Comparison of ENCODE assay signal across 28 mouse cellular contexts in the genomic region with DNA sequence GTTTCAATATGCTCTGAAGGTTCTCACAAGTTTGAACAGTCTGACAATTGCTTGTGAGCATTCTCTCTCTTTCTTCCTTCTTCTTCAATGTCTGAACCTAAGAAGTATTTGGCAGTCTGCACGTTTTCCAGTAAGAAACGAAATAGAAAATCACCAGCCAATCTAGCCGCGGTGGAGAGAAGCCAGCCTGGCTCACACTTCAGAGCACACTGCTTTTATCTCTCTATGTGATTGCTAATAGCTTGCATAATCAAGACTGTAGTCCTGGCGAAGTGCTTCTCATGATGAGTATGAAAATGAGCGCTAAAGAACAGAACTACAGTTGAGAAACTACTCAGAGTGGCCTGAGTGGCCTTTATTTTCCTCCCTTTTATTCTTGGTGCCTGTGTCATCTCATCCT.
DNase-seq lines count a peak whose midpoint lies in the region; ATAC-seq and TF ChIP-seq lines count a peak whose summit lies in the region.
"Had no signal": no experiment of that assay in that cellular context is flagged by ENCODE, and none has a peak within 500 bp of the region (broad histone marks: within the 10 kb centered on the region; RNA-seq: fewer than 3 reads in every experiment).

No protein-coding gene starts in this region.

- no peak overlapping the region for H3K4me2 ChIP-seq in forebrain, embryonic 14.5 days (ENCODE audit: low read length)
- H3K4me2 ChIP-seq in forebrain, embryonic 11.5 days (ENCODE audit: low read depth, low read length, severe bottlenecking), result no peak overlapping the region
- no peak overlapping the region for H3K4me2 ChIP-seq in lung, embryonic 16.5 days (ENCODE audit: low read depth, low read length)
- no peak overlapping the region for H3K4me2 ChIP-seq in forebrain, postnatal 0 days (ENCODE audit: low read depth)
- H3K4me2 ChIP-seq in kidney, embryonic 14.5 days (replicated peaks; ENCODE audit: low read depth, low read length), result no peak overlapping the region
- H3K4me2 ChIP-seq: heart, embryonic 15.5 days; hindbrain, embryonic 12.5 days; liver, embryonic 15.5 days; lung, embryonic 15.5 days; midbrain, embryonic 12.5 days; neural tube, embryonic 15.5 days; stomach, embryonic 15.5 days had no signal

- no peaks in the 10 kb centered on the region for H3K9me3 ChIP-seq in forebrain, embryonic 14.5 days (replicated peaks; ENCODE audit: control insufficient read depth, low read length)
- no peaks in the 10 kb centered on the region for H3K9me3 ChIP-seq in forebrain, embryonic 11.5 days (ENCODE audit: control insufficient read depth, low read length)
- H3K9me3 ChIP-seq in lung, embryonic 16.5 days (ENCODE audit: control insufficient read depth, low read length), result no peaks in the 10 kb centered on the region
- H3K9me3 ChIP-seq in forebrain, postnatal 0 days (ENCODE audit: low read length), result no peaks in the 10 kb centered on the region
- no peaks in the 10 kb centered on the region for H3K9me3 ChIP-seq in kidney, embryonic 14.5 days (ENCODE audit: control insufficient read depth, low read length)
- H3K9me3 ChIP-seq: heart, embryonic 10.5 days; heart, embryonic 15.5 days; hindbrain, embryonic 12.5 days; liver, embryonic 15.5 days; lung, embryonic 15.5 days; midbrain, embryonic 12.5 days; neural tube, embryonic 15.5 days; stomach, embryonic 15.5 days had no signal

- TF ChIP-seq CTCF in forebrain, postnatal 0 days (IDR thresholded peaks at IDR 0.05; ENCODE audit: low read depth), result no peak

- peak; percentile 69 for DNase-seq in forebrain, embryonic 14.5 days (ENCODE audit: low spot score)
- no peak for DNase-seq in forebrain, embryonic 11.5 days (ENCODE audit: low spot score)
- DNase-seq in lung, postnatal 10 days, result no peak
- DNase-seq in Muller cell, postnatal 12 days (ENCODE audit: inconsistent ontology term), result peak; percentile 48
- DNase-seq in forebrain, postnatal 0 days, result peak; percentile 49
- no peak for DNase-seq in gastrocnemius, postnatal 25 days
- DNase-seq: adrenal gland, postnatal 25 days; cerebellum, adult 2 months; cerebellum, postnatal 36 days; gastrocnemius, postnatal 14 days; heart, adult 11 months; kidney, adult 8-10 months; kidney, postnatal 10 days; layer of hippocampus, adult 9-11 months; retina, postnatal 1 day; right cerebral cortex, postnatal 25 days; thymus, postnatal 14 days had no signal

- no peak overlapping the region for H3K27ac ChIP-seq in forebrain, embryonic 14.5 days (ENCODE audit: low read depth, low read length)
- H3K27ac ChIP-seq in forebrain, embryonic 11.5 days (ENCODE audit: low read depth, low read length), result no peak overlapping the region
- no peak overlapping the region for H3K27ac ChIP-seq in lung, embryonic 16.5 days (ENCODE audit: low read length)
- H3K27ac ChIP-seq in forebrain, postnatal 0 days (ENCODE audit: low read depth, low read length), result no peak overlapping the region
- H3K27ac ChIP-seq in kidney, embryonic 14.5 days (ENCODE audit: low read depth, low read length), result no peak overlapping the region
- H3K27ac ChIP-seq: heart, embryonic 10.5 days; heart, embryonic 15.5 days; hindbrain, embryonic 12.5 days; liver, embryonic 15.5 days; lung, embryonic 15.5 days; midbrain, embryonic 12.5 days; neural tube, embryonic 15.5 days; stomach, embryonic 15.5 days had no signal

- peak; percentile 67; the same call in 1 of the 2 replicates for ATAC-seq in forebrain, embryonic 14.5 days
- no peak for ATAC-seq in forebrain, embryonic 11.5 days (replicated peaks; ENCODE audit: low FRiP score)
- ATAC-seq in lung, embryonic 16.5 days (ENCODE audit: low read depth), result peak; percentile 36; the same call in 1 of the 2 replicates
- peak; percentile 64; the same call in 1 of the 2 replicates for ATAC-seq in forebrain, postnatal 0 days
- no peak for ATAC-seq in kidney, embryonic 14.5 days (ENCODE audit: low FRiP score, low TSS enrichment)
- ATAC-seq: intestine, embryonic 16.5 days had no signal

- H3K27me3 ChIP-seq in forebrain, embryonic 14.5 days (replicated peaks; ENCODE audit: control insufficient read depth, insufficient read depth, low read length), result no peaks in the 10 kb centered on the region
- no peaks in the 10 kb centered on the region for H3K27me3 ChIP-seq in forebrain, embryonic 11.5 days (ENCODE audit: control insufficient read depth, insufficient read depth, low read length)
- H3K27me3 ChIP-seq in lung, embryonic 16.5 days (ENCODE audit: control insufficient read depth, insufficient read depth, low read depth, low read length), result no peaks in the 10 kb centered on the region
- H3K27me3 ChIP-seq in forebrain, postnatal 0 days (ENCODE audit: insufficient read depth, low read length), result no peaks in the 10 kb centered on the region
- no peaks in the 10 kb centered on the region for H3K27me3 ChIP-seq in kidney, embryonic 14.5 days (ENCODE audit: control insufficient read depth, insufficient read depth, low read length)
- H3K27me3 ChIP-seq: heart, embryonic 15.5 days; hindbrain, embryonic 12.5 days; liver, embryonic 15.5 days; lung, embryonic 15.5 days; midbrain, embryonic 12.5 days; neural tube, embryonic 15.5 days; stomach, embryonic 15.5 days had no signal

- H3K4me3 ChIP-seq in forebrain, embryonic 14.5 days (ENCODE audit: low read depth, low read length), result no peak overlapping the region
- H3K4me3 ChIP-seq in forebrain, embryonic 11.5 days (ENCODE audit: low read depth, low read length), result no peak overlapping the region
- no peak overlapping the region for H3K4me3 ChIP-seq in lung, embryonic 16.5 days (ENCODE audit: low read length)
- no peak overlapping the region for H3K4me3 ChIP-seq in forebrain, postnatal 0 days (ENCODE audit: low read depth, low read length)
- H3K4me3 ChIP-seq in kidney, embryonic 14.5 days (ENCODE audit: low read length), result no peak overlapping the region
- H3K4me3 ChIP-seq: heart, embryonic 10.5 days; heart, embryonic 15.5 days; hindbrain, embryonic 12.5 days; liver, embryonic 15.5 days; lung, embryonic 15.5 days; midbrain, embryonic 12.5 days; neural tube, embryonic 15.5 days; stomach, embryonic 15.5 days had no signal

- H3K36me3 ChIP-seq in forebrain, embryonic 14.5 days (ENCODE audit: control insufficient read depth, insufficient read depth, low read length), result no peaks in the 10 kb centered on the region
- H3K36me3 ChIP-seq in forebrain, embryonic 11.5 days (ENCODE audit: control insufficient read depth, insufficient read depth, low read length), result no peaks in the 10 kb centered on the region
- H3K36me3 ChIP-seq in lung, embryonic 16.5 days (ENCODE audit: control insufficient read depth, insufficient read depth, low read length), result no peaks in the 10 kb centered on the region
- H3K36me3 ChIP-seq in forebrain, postnatal 0 days (ENCODE audit: insufficient read depth), result no peaks in the 10 kb centered on the region
- no peaks in the 10 kb centered on the region for H3K36me3 ChIP-seq in kidney, embryonic 14.5 days (ENCODE audit: control insufficient read depth, insufficient read depth, low read length)
- H3K36me3 ChIP-seq: heart, embryonic 10.5 days; heart, embryonic 15.5 days; hindbrain, embryonic 12.5 days; liver, embryonic 15.5 days; lung, embryonic 15.5 days; midbrain, embryonic 12.5 days; neural tube, embryonic 15.5 days; stomach, embryonic 15.5 days had no signal

- no peak overlapping the region for H3K9ac ChIP-seq in forebrain, embryonic 14.5 days (ENCODE audit: low read length)
- no peak overlapping the region for H3K9ac ChIP-seq in forebrain, embryonic 11.5 days (ENCODE audit: low read length)
- no peak overlapping the region for H3K9ac ChIP-seq in lung, embryonic 16.5 days (ENCODE audit: low read length)
- H3K9ac ChIP-seq in forebrain, postnatal 0 days, result no peak overlapping the region
- H3K9ac ChIP-seq in kidney, embryonic 14.5 days (ENCODE audit: low read depth, low read length), result no peak overlapping the region
- H3K9ac ChIP-seq: heart, embryonic 15.5 days; hindbrain, embryonic 12.5 days; liver, embryonic 15.5 days; lung, embryonic 15.5 days; midbrain, embryonic 12.5 days; neural tube, embryonic 15.5 days; stomach, embryonic 15.5 days had no signal

- H3K4me1 ChIP-seq in forebrain, embryonic 14.5 days (ENCODE audit: control insufficient read depth, insufficient read depth, low read length), result no peaks in the 10 kb centered on the region
- no peaks in the 10 kb centered on the region for H3K4me1 ChIP-seq in forebrain, embryonic 11.5 days (replicated peaks; ENCODE audit: control insufficient read depth, insufficient read depth, low read length)
- H3K4me1 ChIP-seq in lung, embryonic 16.5 days (replicated peaks; ENCODE audit: control insufficient read depth, insufficient read depth, low read length), result no peaks in the 10 kb centered on the region
- 0 out of 2 replicates have a peak, but pooled peaks cover 4% of the 10 kb centered on the region for H3K4me1 ChIP-seq in forebrain, postnatal 0 days (ENCODE audit: insufficient read depth)
- no peaks in the 10 kb centered on the region for H3K4me1 ChIP-seq in kidney, embryonic 14.5 days (ENCODE audit: control insufficient read depth, insufficient read depth, low read length)
- H3K4me1 ChIP-seq: heart, embryonic 10.5 days; heart, embryonic 15.5 days; hindbrain, embryonic 12.5 days; liver, embryonic 15.5 days; lung, embryonic 15.5 days; midbrain, embryonic 12.5 days; neural tube, embryonic 15.5 days; stomach, embryonic 15.5 days had no signal

- WGBS in forebrain, embryonic 14.5 days, result 36% methylated on average over 6 of the region's 6 CpGs
- 75% methylated on average over 6 of the region's 6 CpGs for WGBS in forebrain, embryonic 11.5 days
- WGBS in lung, embryonic 16.5 days, result 43% methylated on average over 6 of the region's 6 CpGs
- 16% methylated on average over 6 of the region's 6 CpGs for WGBS in forebrain, postnatal 0 days
- WGBS in kidney, embryonic 14.5 days, result 76% methylated on average over 6 of the region's 6 CpGs

Comparison
In these comparisons a context has a peak if more than half of its experiments do, and no peak if none do; other contexts are left out.
1. ATAC-seq: peak in forebrain, embryonic 14.5 days (single experiment), lung, embryonic 16.5 days (single experiment) and forebrain, postnatal 0 days (single experiment); none in forebrain, embryonic 11.5 days (single experiment) and kidney, embryonic 14.5 days (single experiment).
2. DNase-seq: peak in forebrain, embryonic 14.5 days (single experiment), Muller cell, postnatal 12 days (single experiment) and forebrain, postnatal 0 days (single experiment); none in forebrain, embryonic 11.5 days (single experiment), lung, postnatal 10 days (single experiment) and gastrocnemius, postnatal 25 days (single experiment).